Mouse (Mus musculus) stomach, embryonic 14.5 days (tissue): ENCODE data around the gene Gadl1. TPM values are rescaled to one million over a fixed set of nuclear protein-coding genes. Genes with fewer than 3 reads are reported as not detected.

ENCODE experiments used
- ATAC-seq: fragments of 200-750 bp; cut with Nextera tagmentation; 2 replicates; pipeline ENCODE4 v1.8.0; 2017; ENCODE audit warnings: low read depth, moderate TSS enrichment; ENCODE audit not compliant: insufficient number of reproducible peaks, insufficient read depth, low FRiP score
- H3K27ac ChIP-seq: fragments of 300-500 bp; sonication (generic); 2 replicates; pipeline ENCODE4 v1.5.1; 2014; ENCODE audit warnings: mild to moderate bottlenecking, low read length, moderate library complexity, mixed read lengths
- H3K27me3 ChIP-seq: fragments of 300-500 bp; sonication (generic); 2 replicates; pipeline ENCODE4 v1.6.1; 2014; ENCODE audit warnings: low read length, control low read depth, mixed read lengths; ENCODE audit not compliant: control insufficient read depth, insufficient read depth
- H3K36me3 ChIP-seq: fragments of 300-500 bp; sonication (generic); 2 replicates; pipeline ENCODE4 v1.6.1; 2014; ENCODE audit warnings: mild to moderate bottlenecking, control low read depth, low read length, moderate library complexity, mixed read lengths; ENCODE audit not compliant: control insufficient read depth, insufficient read depth
- H3K4me1 ChIP-seq: fragments of 300-500 bp; sonication (generic); 2 replicates; pipeline ENCODE4 v1.6.1; 2014; ENCODE audit warnings: low read length, control low read depth, mixed read lengths; ENCODE audit not compliant: control insufficient read depth, insufficient read depth
- H3K4me2 ChIP-seq: fragments of 300-500 bp; sonication (generic); replicated peaks from 2 replicates; pipeline ENCODE4 v1.6.1; 2014; ENCODE audit warnings: low read depth, low read length, control low read depth
- H3K4me3 ChIP-seq: fragments of 300-500 bp; sonication (generic); 2 replicates; pipeline ENCODE4 v1.5.1; 2014; ENCODE audit warnings: low read depth, low read length, control low read depth
- H3K9ac ChIP-seq: fragments of 300-500 bp; sonication (generic); replicated peaks from 2 replicates; pipeline ENCODE4 v1.6.1; 2014; ENCODE audit warnings: low read depth, mild to moderate bottlenecking, control low read depth, low read length, moderate library complexity, mixed read lengths
- H3K9me3 ChIP-seq: fragments of 300-500 bp; sonication (generic); 2 replicates; pipeline ENCODE4 v1.6.1; 2016; ENCODE audit warnings: low read depth, low read length, control low read depth; ENCODE audit not compliant: control insufficient read depth
- WGBS: fragments of 180-500 bp; shearing (Covaris S2); extraction: QIAGEN DNeasy Blood & Tissue Kit; methylation state at CpG from one replicate; pipeline ENCODE4 v1.1.7; 2014; 5-methylcytosine and 5-hydroxymethylcytosine counted together
- polyA plus RNA-seq: library from polyadenylated mRNA; unstranded; fragments of >200 nt; fragmentation: Nextera tagmentation; extraction: Ambion mirVana; gene quantifications from 2 replicates; pipeline ENCODE4 v1.2.1, GENCODE M21; 2014

Gene Gadl1
- polyA plus RNA-seq, 1 experiment from 2014 or later: 0.25 TPM

- no peak overlapping the region for H3K4me2 ChIP-seq
Observed at GRCm38 (mm10) chr9:116101842-116102241, 192.6 kb downstream of the Gadl1 start.

DNA sequence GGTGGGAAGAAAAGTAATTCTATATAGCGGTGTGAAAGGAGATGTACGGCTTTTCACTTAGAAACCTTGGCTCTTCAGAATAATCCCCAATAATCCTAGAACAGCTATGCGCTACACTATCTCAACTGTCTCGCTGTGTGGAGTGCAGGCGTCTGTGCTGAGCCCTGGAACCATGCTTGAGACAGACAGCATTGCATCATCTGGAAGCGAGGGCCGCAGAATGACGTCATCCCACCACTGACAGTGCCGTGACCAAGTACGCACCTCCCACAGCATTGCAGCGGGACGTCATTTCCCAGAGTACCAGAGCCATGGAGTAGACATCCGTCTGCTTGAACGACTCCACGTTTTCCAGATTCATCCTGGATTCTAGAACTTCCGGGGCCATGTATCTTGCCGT, 195.5 kb downstream of the Gadl1 start:
- no peak for ATAC-seq
- Histone ChIP-seq H3K4me2 (no peak overlapping the region), H3K36me3 (peaks cover 58% of the 10 kb centered on the region), H3K27me3 (no peaks in the 10 kb centered on the region), H3K4me3 (no peak overlapping the region), H3K9me3 (no peaks in the 10 kb centered on the region), H3K9ac (no peak overlapping the region), H3K27ac (no peak overlapping the region), H3K4me1 (peaks cover 2% of the 10 kb centered on the region; the same call in 1 of the 2 replicates)
- WGBS: 94% methylated on average over 17 of the region's 17 CpGs

More at GRCm38 (mm10) chr9:116101842-116102241, 192.6 kb downstream of the Gadl1 start:
- no peak overlapping the region for H3K9ac ChIP-seq
- peaks cover 40% of the 10 kb centered on the region for H3K36me3 ChIP-seq
- no peak overlapping the region for H3K4me3 ChIP-seq
- ATAC-seq: no peak
- H3K4me1 ChIP-seq: peaks cover 14% of the 10 kb centered on the region
- no peaks in the 10 kb centered on the region for H3K27me3 ChIP-seq
- WGBS: 72% methylated on average over 11 of the region's 11 CpGs
- no peak overlapping the region for H3K27ac ChIP-seq
- no peaks in the 10 kb centered on the region for H3K9me3 ChIP-seq

DNA sequence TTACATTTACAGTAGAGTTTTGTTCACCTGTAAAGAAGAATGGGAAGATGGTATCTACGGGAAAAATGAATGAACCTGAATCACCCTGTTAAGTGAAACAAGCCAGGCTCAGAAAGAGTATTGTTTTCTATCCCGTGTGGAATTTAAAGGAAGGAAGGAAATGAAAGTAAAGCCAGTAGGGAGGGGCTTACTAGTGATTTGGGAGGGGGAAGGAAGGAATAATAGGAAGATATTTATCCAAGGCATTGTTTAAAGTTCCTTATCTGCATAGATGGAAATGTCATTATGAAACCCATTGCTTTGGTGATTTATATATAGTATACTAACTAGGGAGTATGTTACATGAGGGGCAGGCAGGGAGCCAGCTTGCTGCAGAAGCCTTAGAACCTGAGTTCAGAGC, 199.5 kb downstream of the Gadl1 start:
- peaks cover 42% of the 10 kb centered on the region for H3K36me3 ChIP-seq

DNA sequence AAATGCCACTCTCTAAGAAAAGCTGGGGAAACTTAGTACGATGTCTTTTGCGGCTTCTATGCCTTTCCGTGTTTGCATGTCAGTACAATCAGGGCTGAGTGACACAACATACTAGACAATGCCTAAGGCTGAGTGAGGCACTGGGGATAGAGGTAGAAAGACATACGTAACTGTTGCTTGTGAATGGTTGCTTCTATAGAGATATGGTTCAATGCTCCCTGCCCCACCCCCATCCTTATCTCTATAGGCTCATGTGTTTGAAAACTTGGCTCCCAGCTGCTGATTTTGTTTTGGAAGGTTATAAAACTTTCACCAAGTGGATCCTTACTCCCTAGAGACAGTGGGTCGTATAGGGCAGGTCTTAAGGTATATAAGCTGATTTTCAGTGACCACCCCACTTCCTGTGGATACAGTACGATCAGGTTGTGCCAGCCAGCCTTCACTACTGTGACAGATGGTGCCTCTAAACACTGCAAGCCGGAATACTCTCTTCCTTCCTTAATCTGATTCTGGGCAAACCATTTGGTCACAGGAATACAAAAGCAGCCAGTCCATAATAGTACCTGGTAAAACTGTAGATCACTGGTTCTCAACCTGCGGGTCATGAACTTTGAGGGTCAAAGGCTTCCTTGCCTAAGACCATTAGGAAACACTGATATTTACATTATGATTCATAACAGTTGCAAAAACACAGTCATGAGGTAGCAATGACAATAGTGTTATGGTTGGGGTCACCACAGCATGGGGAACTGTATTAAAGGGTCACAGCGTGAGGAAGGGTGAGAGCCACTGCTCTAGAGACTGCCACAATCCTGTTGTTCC, 202.1 kb downstream of the Gadl1 start:
- H3K36me3 ChIP-seq: peaks cover 26% of the 10 kb centered on the region; the same call in 1 of the 2 replicates
- H3K27me3 ChIP-seq: no peaks in the 10 kb centered on the region
- ATAC-seq: no peak
- H3K9me3 ChIP-seq: no peaks in the 10 kb centered on the region
- WGBS: 78% methylated on average over 9 of the region's 9 CpGs
- no peak overlapping the region for H3K27ac ChIP-seq
- H3K4me2 ChIP-seq: no peak overlapping the region
- no peak overlapping the region for H3K9ac ChIP-seq
- H3K4me3 ChIP-seq: no peak overlapping the region
- H3K4me1 ChIP-seq: no peaks in the 10 kb centered on the region

More for the DNA sequence above, 199.5 kb downstream of the Gadl1 start:
- Histone ChIP-seq H3K27ac (no peak overlapping the region), H3K4me1 (no peaks in the 10 kb centered on the region), H3K4me2 (no peak overlapping the region), H3K9me3 (no peaks in the 10 kb centered on the region), H3K9ac (no peak overlapping the region), H3K4me3 (no peak overlapping the region), H3K27me3 (no peaks in the 10 kb centered on the region)
- WGBS: 75% methylated on average over 2 of the region's 2 CpGs
- no peak for ATAC-seq

- no peak for ATAC-seq
- WGBS: 17% methylated on average over 4 of the region's 4 CpGs
Observed at GRCm38 (mm10) chr9:116114339-116114738, 205.1 kb downstream of the Gadl1 start.

GRCm38 (mm10) chr9:116115875-116116274, 206.6 kb downstream of the Gadl1 start:
- Histone ChIP-seq H3K4me1 (no peaks in the 10 kb centered on the region), H3K27me3 (no peaks in the 10 kb centered on the region), H3K36me3 (peaks cover 14% of the 10 kb centered on the region; the same call in 1 of the 2 replicates), H3K9ac (no peak overlapping the region), H3K4me2 (no peak overlapping the region), H3K4me3 (no peak overlapping the region), H3K27ac (no peak overlapping the region), H3K9me3 (no peaks in the 10 kb centered on the region)
- ATAC-seq: no peak
- WGBS: 93% methylated on average over 7 of the region's 7 CpGs

More at GRCm38 (mm10) chr9:116114339-116114738, 205.1 kb downstream of the Gadl1 start:
- H3K27ac ChIP-seq: no peak overlapping the region
- no peak overlapping the region for H3K4me3 ChIP-seq
- no peak overlapping the region for H3K9ac ChIP-seq
- H3K4me1 ChIP-seq: no peaks in the 10 kb centered on the region
- no peaks in the 10 kb centered on the region for H3K27me3 ChIP-seq
- no peak overlapping the region for H3K4me2 ChIP-seq
- H3K9me3 ChIP-seq: no peaks in the 10 kb centered on the region
- H3K36me3 ChIP-seq: peaks cover 22% of the 10 kb centered on the region; the same call in 1 of the 2 replicates

DNA sequence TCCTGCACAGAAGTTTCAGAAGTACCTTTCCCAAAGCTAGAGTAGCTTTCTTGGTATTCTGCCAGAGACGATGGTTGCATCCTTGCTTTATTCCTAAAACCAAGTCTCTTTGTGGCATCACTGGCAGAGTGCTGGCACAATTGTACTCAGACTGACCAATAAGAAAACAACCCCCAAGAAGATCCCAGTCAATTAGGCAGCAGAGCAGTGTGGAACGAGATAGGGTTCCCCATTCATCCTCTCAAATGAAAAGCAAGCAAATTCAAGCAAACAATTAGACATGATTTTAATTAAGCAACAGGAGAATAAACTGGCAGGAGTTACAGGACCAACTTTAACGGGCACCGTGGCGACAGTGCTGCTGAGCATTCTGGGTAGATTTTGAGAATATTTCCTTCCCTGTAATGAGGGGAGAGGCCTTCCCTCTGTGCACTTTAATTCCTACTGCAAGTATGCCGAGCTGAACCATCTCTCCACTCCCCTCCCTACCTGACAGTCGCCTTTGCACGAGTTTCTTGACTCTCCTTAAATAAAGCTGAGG, 209.1 kb downstream of the Gadl1 start:
- Histone ChIP-seq H3K9me3 (no peaks in the 10 kb centered on the region), H3K27ac (no peak overlapping the region), H3K36me3 (peaks cover 14% of the 10 kb centered on the region; the same call in 1 of the 2 replicates), H3K9ac (no peak overlapping the region), H3K4me3 (no peak overlapping the region), H3K4me1 (peaks cover 16% of the 10 kb centered on the region; the same call in 1 of the 2 replicates), H3K27me3 (no peaks in the 10 kb centered on the region), H3K4me2 (no peak overlapping the region)
- no peak for ATAC-seq
- WGBS: 69% methylated on average over 8 of the region's 8 CpGs

- no peak overlapping the region for H3K4me2 ChIP-seq
Observed at GRCm38 (mm10) chr9:116119990-116120389, 210.7 kb downstream of the Gadl1 start.

More at GRCm38 (mm10) chr9:116119990-116120389, 210.7 kb downstream of the Gadl1 start:
- ATAC-seq: no peak
- Histone ChIP-seq H3K27ac (no peak overlapping the region), H3K27me3 (no peaks in the 10 kb centered on the region), H3K4me3 (no peak overlapping the region), H3K9me3 (no peaks in the 10 kb centered on the region), H3K36me3 (peaks cover 20% of the 10 kb centered on the region), H3K9ac (no peak overlapping the region), H3K4me1 (peaks cover 16% of the 10 kb centered on the region; the same call in 1 of the 2 replicates)
- WGBS: 82% methylated on average over 7 of the region's 7 CpGs
